Mouse (Mus musculus): ENCODE data around the gene Dpp7. TPM values are rescaled to one million over a fixed set of nuclear protein-coding genes. Genes with fewer than 3 reads are reported as not detected.

Gene Dpp7
- total and polyA plus RNA-seq, 3 experiments: 16.2 to 21.0 (median 20.9) TPM

DNA sequence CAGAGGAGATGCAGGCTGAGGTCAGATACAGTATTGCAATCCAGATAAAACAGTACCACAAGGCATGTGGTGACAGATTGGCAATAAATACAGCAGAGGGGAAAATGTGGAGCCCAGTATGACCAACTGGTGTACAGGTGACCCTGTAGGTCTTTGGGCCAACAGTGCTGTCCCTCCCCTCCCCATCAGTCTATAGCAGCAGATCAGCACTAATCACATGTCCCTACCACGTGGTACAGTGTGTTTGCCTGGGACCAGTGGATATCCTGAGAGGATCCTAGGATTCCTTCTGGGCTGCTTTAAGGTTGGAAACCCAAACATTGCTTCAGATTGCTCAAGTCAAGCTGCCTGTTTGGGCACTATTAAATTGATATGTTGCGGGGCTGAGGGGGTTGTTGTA is 22.6 kb downstream of the Dpp7 start:
- H3K79me2 ChIP-seq (replicated peaks; ENCODE audit: control insufficient read depth, extremely low read depth, insufficient read depth, poor library complexity, severe bottlenecking): peaks cover 20% of the 10 kb centered on the region
- H3K27ac ChIP-seq (ENCODE audit: insufficient read depth, low read depth): no peak overlapping the region
- H3K9me3 ChIP-seq (replicated peaks; ENCODE audit: low read length): no peaks in the 10 kb centered on the region
- H3K27me3 ChIP-seq (replicated peaks): no peaks in the 10 kb centered on the region
- TF ChIP-seq UBTF (IDR thresholded peaks at IDR 0.05; ENCODE audit: low read depth, low read length) (no peak), MAZ (IDR thresholded peaks at IDR 0.05; ENCODE audit: low read depth, low read length) (no peak), CHD1 (IDR thresholded peaks at IDR 0.05; ENCODE audit: low read depth, low read length) (no peak), EP300 (IDR thresholded peaks at IDR 0.05; ENCODE audit: low read length) (no peak), CTCF (conservative IDR thresholded peaks at IDR 0.05 in 1 of 2, IDR thresholded peaks at IDR 0.05 in 1 of 2; ENCODE audit: low read depth in 2 of 2, low read length in 2 of 2) (no peak)
- in situ Hi-C loops (cut with MboI; ENCODE audit: low pct_ligation_motif_present, low pct_unique_long_range_greater_than_20kb, low sequenced_read_pairs) (loop anchor here (10.0 kb wide), 1 partner anchor 59 kb away; the partner anchor contains the start of genes Anapc2 and Ssna1), dilution Hi-C loops (cut with MboI; ENCODE audit: extremely low pct_ligation_motif_present, extremely low pct_unique_long_range_greater_than_20kb, low sequenced_read_pairs) (no loop called here)
- H3K4me1 ChIP-seq (ENCODE audit: control insufficient read depth in 1 of 2, insufficient read depth in 2 of 2): peaks cover 17 to 60% of the 10 kb centered on the region in 2 experiments
- no peak for DNase-seq (ENCODE audit: extremely low read depth)
- H3K36me3 ChIP-seq (replicated peaks in 1 of 2; ENCODE audit: control insufficient read depth in 1 of 2, insufficient read depth in 1 of 2, low read length in 1 of 2): peaks cover 27 to 48% of the 10 kb centered on the region in 2 experiments
- H3K4me3 ChIP-seq (replicated peaks in 1 of 3; ENCODE audit: low read depth in 2 of 3, low read length in 2 of 3, poor library complexity in 1 of 3): peak overlapping the region; percentile 71 to 99 (median 75)
- peak overlapping the region; percentile 68; the same call in 1 of the 2 replicates for H3K9ac ChIP-seq (ENCODE audit: insufficient read depth, low read depth)
- peak overlapping the region; percentile 77 for H3K4me2 ChIP-seq (ENCODE audit: insufficient read depth, low read depth, poor library complexity, severe bottlenecking)

DNA sequence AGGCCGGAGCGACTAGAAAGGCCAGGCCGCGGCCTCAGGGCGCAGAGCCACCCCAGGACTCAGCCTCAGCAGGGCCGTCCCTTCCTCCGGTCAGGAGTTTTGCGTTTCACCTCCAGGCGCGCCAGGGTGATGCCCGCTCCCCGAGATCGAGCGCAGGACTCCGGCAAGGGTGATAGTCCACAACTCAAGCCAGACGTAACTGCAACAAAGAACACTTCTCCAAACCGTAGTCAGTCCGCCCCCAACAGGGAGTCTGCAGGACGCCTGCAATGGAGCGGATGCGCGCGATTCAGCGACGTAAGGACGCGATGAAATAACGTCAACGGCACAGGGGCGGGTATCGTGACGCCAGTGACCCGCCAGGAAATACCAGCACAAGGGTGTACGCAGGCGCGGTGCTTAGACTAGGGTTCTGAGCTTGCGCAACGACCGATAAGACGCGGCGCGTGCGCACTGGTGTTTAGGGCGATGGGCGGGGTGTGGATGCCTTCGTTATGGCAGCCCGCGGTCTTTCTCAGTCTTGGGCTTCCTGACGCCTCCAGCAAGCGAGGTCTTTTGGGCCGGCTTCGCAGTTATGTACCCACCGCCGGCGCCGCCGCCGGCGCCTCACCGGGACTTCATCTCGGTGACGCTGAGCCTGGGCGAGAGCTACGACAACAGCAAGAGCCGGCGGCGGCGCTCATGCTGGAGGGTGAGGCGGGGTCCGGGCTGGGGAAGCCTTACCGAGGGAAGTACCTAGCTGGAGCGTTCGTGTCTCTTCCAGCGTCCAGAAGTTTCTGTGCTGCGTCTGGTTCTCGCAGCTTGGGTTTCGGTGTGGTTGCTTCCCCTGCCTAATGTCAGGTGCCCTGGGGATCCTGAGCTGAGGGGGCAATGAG is 23.6 kb downstream of the Dpp7 start, which contains the start of gene Man1b1:
Gene Man1b1 (plus strand): TSS at position 53 of the 875 bp plus-strand sequence.
- in situ Hi-C loops (cut with MboI; ENCODE audit: low pct_ligation_motif_present, low pct_unique_long_range_greater_than_20kb, low sequenced_read_pairs): loop anchor here (10.0 kb wide), 1 partner anchor 58 kb away; the partner anchor contains the start of genes Anapc2 and Ssna1
- TF ChIP-seq GABPA (IDR thresholded peaks at IDR 0.05; ENCODE audit: insufficient replicate concordance, low read depth, low read length): peak; percentile 100
- peak; percentile 93 for TF ChIP-seq NELFE (IDR thresholded peaks at IDR 0.05; ENCODE audit: low read depth, low read length)
- peak; percentile 69 for TF ChIP-seq CHD2 (IDR thresholded peaks at IDR 0.05; ENCODE audit: low read length)
- no peak for TF ChIP-seq PAX5 (IDR thresholded peaks at IDR 0.05; ENCODE audit: low read length)
- no peak; the same call in 1 of the 2 replicates for TF ChIP-seq RAD21 (IDR thresholded peaks at IDR 0.05; ENCODE audit: low read depth, low read length)
- TF ChIP-seq IRF4 (IDR thresholded peaks at IDR 0.05; ENCODE audit: low read depth, low read length): peak; percentile 94
- no peak; the same call in 1 of the 2 replicates for TF ChIP-seq USF2 (conservative IDR thresholded peaks at IDR 0.05; ENCODE audit: low read depth, low read length)
- TF ChIP-seq MAX (IDR thresholded peaks at IDR 0.05; ENCODE audit: low read length): peak; percentile 82; the same call in 1 of the 2 replicates
- TF ChIP-seq MAZ (IDR thresholded peaks at IDR 0.05; ENCODE audit: low read depth, low read length): peak; percentile 92
- TF ChIP-seq TBP (conservative IDR thresholded peaks at IDR 0.05; ENCODE audit: low read depth, low read length): peak; percentile 61
- no peak for TF ChIP-seq ZC3H11A (IDR thresholded peaks at IDR 0.05; ENCODE audit: low read depth, low read length)
- TF ChIP-seq EP300 (IDR thresholded peaks at IDR 0.05; ENCODE audit: low read length): no peak
- peak; percentile 60 for TF ChIP-seq BHLHE40 (IDR thresholded peaks at IDR 0.05; ENCODE audit: low read depth, low read length)
- TF ChIP-seq ZNF384 (IDR thresholded peaks at IDR 0.05; ENCODE audit: low read depth, low read length): no peak
- peak; percentile 97 for TF ChIP-seq SIN3A (IDR thresholded peaks at IDR 0.05; ENCODE audit: low read length)
- no peak for TF ChIP-seq SMC3 (IDR thresholded peaks at IDR 0.05; ENCODE audit: low read depth, low read length)
- TF ChIP-seq ZMIZ1 (IDR thresholded peaks at IDR 0.05; ENCODE audit: low read depth, low read length): peak; percentile 82; the same call in 1 of the 2 replicates
- no peak for TF ChIP-seq MAFK (IDR thresholded peaks at IDR 0.05; ENCODE audit: insufficient replicate concordance, low read length)
- TF ChIP-seq MXI1 (IDR thresholded peaks at IDR 0.05; ENCODE audit: low read depth, low read length): peak; percentile 88
- TF ChIP-seq JUND (conservative IDR thresholded peaks at IDR 0.05; ENCODE audit: low read depth, low read length): no peak; the same call in 1 of the 2 replicates
- TF ChIP-seq HCFC1 (IDR thresholded peaks at IDR 0.05; ENCODE audit: low read depth, low read length): peak; percentile 95
- peak; percentile 78 for TF ChIP-seq ETS1 (conservative IDR thresholded peaks at IDR 0.05; ENCODE audit: low read depth, low read length)
- TF ChIP-seq MEF2A (IDR thresholded peaks at IDR 0.05; ENCODE audit: borderline replicate concordance, low read depth, low read length): peak; percentile 91
- peak; percentile 66; the same call in 1 of the 2 replicates for TF ChIP-seq MYC (IDR thresholded peaks at IDR 0.05; ENCODE audit: low read depth, low read length)
- TF ChIP-seq NRF1 (IDR thresholded peaks at IDR 0.05; ENCODE audit: low read depth, low read length): peak; percentile 96
- TF ChIP-seq E2F4 (IDR thresholded peaks at IDR 0.05; ENCODE audit: insufficient replicate concordance, low read depth, low read length): peak; percentile 92; the same call in 1 of the 2 replicates
- no peak for TF ChIP-seq POLR2AphosphoS2 (IDR thresholded peaks at IDR 0.05; ENCODE audit: low read depth, low read length)

More for the DNA sequence above, 23.6 kb downstream of the Dpp7 start, which contains the start of gene Man1b1:
- dilution Hi-C loops (cut with MboI; ENCODE audit: extremely low pct_ligation_motif_present, extremely low pct_unique_long_range_greater_than_20kb, low sequenced_read_pairs): no loop called here
- peaks cover 14 to 49% of the 10 kb centered on the region in 2 experiments for H3K4me1 ChIP-seq (ENCODE audit: control insufficient read depth in 1 of 2, insufficient read depth in 2 of 2)
- H3K79me2 ChIP-seq (replicated peaks; ENCODE audit: control insufficient read depth, extremely low read depth, insufficient read depth, poor library complexity, severe bottlenecking): peaks cover 20% of the 10 kb centered on the region
- peak within 1 kb of the TSS; percentile 86 for H3K9ac ChIP-seq (ENCODE audit: insufficient read depth, low read depth)
- H3K9me3 ChIP-seq (replicated peaks; ENCODE audit: low read length): no peaks in the 10 kb centered on the region
- DNase-seq (ENCODE audit: extremely low read depth): peak; percentile 100
- no peaks in the 10 kb centered on the region for H3K27me3 ChIP-seq (replicated peaks)
- H3K4me3 ChIP-seq (replicated peaks in 1 of 3; ENCODE audit: low read depth in 2 of 3, low read length in 2 of 3, poor library complexity in 1 of 3): peak within 1 kb of the TSS; percentile 71 to 99 (median 75)
- peaks cover 24 to 41% of the 10 kb centered on the region in 2 experiments for H3K36me3 ChIP-seq (replicated peaks in 1 of 2; ENCODE audit: control insufficient read depth in 1 of 2, insufficient read depth in 1 of 2, low read length in 1 of 2)
- peak within 1 kb of the TSS; percentile 92 for H3K4me2 ChIP-seq (ENCODE audit: insufficient read depth, low read depth, poor library complexity, severe bottlenecking)
- H3K27ac ChIP-seq (ENCODE audit: insufficient read depth, low read depth): peak within 1 kb of the TSS; percentile 49

All from CH12.LX (cell line).